Mouse (Mus musculus) spleen, adult 2 months (tissue): ENCODE measurements around the gene Ppp4r3a.

Source experiments
- CTCF ChIP-seq: fragments of 200-500 bp; IDR thresholded peaks from 2 replicates; pipeline ENCODE4 v1.5.1; 2011; ENCODE audit warnings: mild to moderate bottlenecking, inconsistent platforms; ENCODE audit not compliant: insufficient read depth, insufficient read length, insufficient replicate concordance; ENCODE audit errors: extremely low read depth
- POLR2A ChIP-seq: fragments of 200-500 bp; IDR thresholded peaks from 2 replicates; pipeline ENCODE4 v1.6.1; 2011; ENCODE audit warnings: low read depth, low read length, inconsistent platforms

DNA sequence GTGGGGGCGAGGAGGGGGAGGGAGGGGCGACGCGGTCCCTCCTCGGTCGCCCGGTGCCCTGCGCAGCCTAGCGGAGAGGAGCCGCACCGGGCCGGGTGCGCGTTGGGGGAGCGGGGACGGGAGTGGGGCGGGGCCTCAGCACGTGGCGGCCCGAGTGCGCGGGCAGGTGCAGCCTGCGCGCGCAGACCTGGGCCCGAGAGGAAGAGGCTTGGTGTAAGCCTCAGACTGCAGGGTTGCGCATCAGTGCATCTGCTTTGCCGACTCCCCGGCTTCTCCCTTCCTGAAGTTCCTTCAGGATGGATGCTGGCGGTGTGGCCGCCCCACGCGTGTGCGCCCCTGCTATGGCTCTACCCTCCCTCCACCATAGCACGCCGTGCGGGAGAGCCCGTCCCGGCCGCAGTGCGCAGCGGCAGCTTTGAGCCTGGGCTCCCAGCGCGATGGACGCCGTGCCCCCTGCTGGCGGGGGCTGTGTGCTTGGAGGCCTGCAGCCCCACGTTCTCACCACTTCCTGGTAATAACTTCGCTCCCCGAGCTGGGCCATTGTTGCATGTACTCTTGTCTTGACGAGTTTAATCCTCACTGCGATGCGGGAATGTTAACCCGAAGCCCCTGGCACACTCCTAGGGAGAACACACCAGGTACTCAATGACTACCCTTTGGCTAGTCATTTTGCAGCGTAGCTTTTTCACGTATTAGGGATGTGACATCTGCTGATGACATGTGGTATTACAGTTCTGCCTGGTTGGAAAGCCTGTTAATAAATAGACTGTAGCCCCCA lies 54.4 kb downstream of the Ppp4r3a start, which contains the start of gene Ccdc88c:
- TF ChIP-seq CTCF = peak; percentile 83
- TF ChIP-seq POLR2A = peak; percentile 44
